Mouse (Mus musculus) midbrain, embryonic 12.5 days (tissue): ENCODE data around the gene Coro2b. TPM values are rescaled to one million over a fixed set of nuclear protein-coding genes. Genes with fewer than 3 reads are reported as not detected.

Experiments
- ATAC-seq: fragments of 200-750 bp; cut with Nextera tagmentation; 2 replicates; pipeline ENCODE4 v1.8.0; 2017; ENCODE audit warnings: low read depth, moderate TSS enrichment, moderate library complexity; ENCODE audit not compliant: low FRiP score
- H3K27ac ChIP-seq: fragments of 300-500 bp; sonication (generic); replicated peaks from 2 replicates; pipeline ENCODE4 v1.5.1; 2016; ENCODE audit warnings: mild to moderate bottlenecking
- H3K27me3 ChIP-seq: fragments of 300-500 bp; sonication (generic); 2 replicates; pipeline ENCODE4 v1.6.1; 2016; ENCODE audit warnings: mild to moderate bottlenecking
- H3K36me3 ChIP-seq: fragments of 300-500 bp; sonication (generic); 2 replicates; pipeline ENCODE4 v1.6.1; 2016
- H3K4me1 ChIP-seq: fragments of 300-500 bp; sonication (generic); 2 replicates; pipeline ENCODE4 v1.6.1; 2016
- H3K4me2 ChIP-seq: fragments of 300-500 bp; sonication (generic); replicated peaks from 2 replicates; pipeline ENCODE4 v1.6.1; 2016; ENCODE audit warnings: mild to moderate bottlenecking, moderate library complexity
- H3K4me3 ChIP-seq: fragments of 300-500 bp; sonication (generic); 2 replicates; pipeline ENCODE4 v1.5.1; 2016; ENCODE audit warnings: mild to moderate bottlenecking
- H3K9ac ChIP-seq: fragments of 300-500 bp; sonication (generic); replicated peaks from 2 replicates; pipeline ENCODE4 v1.6.1; 2016; ENCODE audit warnings: mild to moderate bottlenecking, moderate library complexity
- H3K9me3 ChIP-seq: fragments of 300-500 bp; sonication (generic); 2 replicates; pipeline ENCODE4 v1.6.1; 2016; ENCODE audit warnings: mild to moderate bottlenecking
- WGBS: fragments of 180-500 bp; shearing (Covaris S2); methylation state at CpG from one replicate; pipeline ENCODE4 v1.1.7; 2016; 5-methylcytosine and 5-hydroxymethylcytosine counted together
- polyA plus RNA-seq: library from polyadenylated mRNA; unstranded; fragments of >200 nt; fragmentation: Nextera tagmentation; extraction: Ambion mirVana; gene quantifications from 2 replicates; pipeline ENCODE4 v1.2.1, GENCODE M21; 2016

Gene Coro2b
- 28.9 and 34.0 TPM in 2 replicates for polyA plus RNA-seq

GRCm38 (mm10) chr9:62536655-62537631 is at the start of gene Coro2b:
Gene Coro2b, minus strand, starts transcription at chr9:62537044.
- peak; percentile 55 for ATAC-seq
- peaks cover 78% of the 10 kb centered on the region for H3K4me1 ChIP-seq
- peaks cover 27% of the 10 kb centered on the region for H3K27me3 ChIP-seq
- H3K27ac ChIP-seq, result peak within 1 kb of the TSS; percentile 91
- no peaks in the 10 kb centered on the region for H3K36me3 ChIP-seq
- WGBS, result 1% methylated on average over 68 of the region's 74 CpGs
- peak within 1 kb of the TSS; percentile 86 for H3K9ac ChIP-seq
- peak within 1 kb of the TSS; percentile 74 for H3K4me3 ChIP-seq
- peak within 1 kb of the TSS; percentile 73 for H3K4me2 ChIP-seq
- H3K9me3 ChIP-seq, result no peaks in the 10 kb centered on the region

- Histone ChIP-seq H3K9me3 (peaks cover 3% of the 10 kb centered on the region; the same call in 1 of the 2 replicates), H3K27me3 (no peaks in the 10 kb centered on the region), H3K4me3 (no peak overlapping the region), H3K4me1 (no peaks in the 10 kb centered on the region), H3K36me3 (no peaks in the 10 kb centered on the region), H3K9ac (no peak overlapping the region), H3K27ac (no peak overlapping the region), H3K4me2 (no peak overlapping the region)
- no peak for ATAC-seq
- 36% methylated on average over 1 of the region's 1 CpGs for WGBS
Measured at GRCm38 (mm10) chr9:62577558-62577957, 40.7 kb upstream of the Coro2b start.

GRCm38 (mm10) chr9:62569121-62569520 is 32.3 kb upstream of the Coro2b start:
- H3K27ac ChIP-seq, result no peak overlapping the region
- no peak overlapping the region for H3K4me3 ChIP-seq
- no peak overlapping the region for H3K9ac ChIP-seq
- no peaks in the 10 kb centered on the region for H3K27me3 ChIP-seq
- ATAC-seq, result no peak
- peaks cover 6% of the 10 kb centered on the region; the same call in 1 of the 2 replicates for H3K9me3 ChIP-seq
- no peaks in the 10 kb centered on the region for H3K36me3 ChIP-seq
- no peaks in the 10 kb centered on the region for H3K4me1 ChIP-seq
- no peak overlapping the region for H3K4me2 ChIP-seq
- WGBS, result 85% methylated on average over 6 of the region's 6 CpGs

GRCm38 (mm10) chr9:62567818-62568217 is 31.0 kb upstream of the Coro2b start:
- 87% methylated on average over 1 of the region's 1 CpGs for WGBS
- ATAC-seq, result no peak
- H3K4me1 ChIP-seq, result no peaks in the 10 kb centered on the region

GRCm38 (mm10) chr9:62562236-62562635 is 25.4 kb upstream of the Coro2b start:
- Histone ChIP-seq H3K36me3 (no peaks in the 10 kb centered on the region), H3K27me3 (no peaks in the 10 kb centered on the region), H3K4me3 (no peak overlapping the region), H3K4me2 (no peak overlapping the region), H3K9ac (no peak overlapping the region), H3K27ac (no peak overlapping the region), H3K9me3 (0 out of 2 replicates have a peak, but pooled peaks cover 3% of the 10 kb centered on the region), H3K4me1 (no peaks in the 10 kb centered on the region)
- WGBS, result 91% methylated on average over 6 of the region's 6 CpGs
- no peak for ATAC-seq

More at GRCm38 (mm10) chr9:62567818-62568217, 31.0 kb upstream of the Coro2b start:
- no peaks in the 10 kb centered on the region for H3K27me3 ChIP-seq
- H3K27ac ChIP-seq, result no peak overlapping the region
- no peaks in the 10 kb centered on the region for H3K36me3 ChIP-seq
- H3K9me3 ChIP-seq, result peaks cover 4% of the 10 kb centered on the region; the same call in 1 of the 2 replicates
- H3K4me2 ChIP-seq, result no peak overlapping the region
- no peak overlapping the region for H3K9ac ChIP-seq
- no peak overlapping the region for H3K4me3 ChIP-seq

GRCm38 (mm10) chr9:62560432-62560831 is 23.6 kb upstream of the Coro2b start:
- Histone ChIP-seq H3K9me3 (0 out of 2 replicates have a peak, but pooled peaks cover 3% of the 10 kb centered on the region), H3K36me3 (no peaks in the 10 kb centered on the region), H3K9ac (no peak overlapping the region), H3K4me2 (no peak overlapping the region), H3K4me3 (no peak overlapping the region), H3K27ac (no peak overlapping the region), H3K27me3 (no peaks in the 10 kb centered on the region), H3K4me1 (peaks cover under 1% of the 10 kb centered on the region; the same call in 1 of the 2 replicates)
- WGBS, result 89% methylated on average over 4 of the region's 4 CpGs
- no peak for ATAC-seq

GRCm38 (mm10) chr9:62560006-62560405 is 23.2 kb upstream of the Coro2b start:
- Histone ChIP-seq H3K36me3 (no peaks in the 10 kb centered on the region), H3K4me3 (no peak overlapping the region), H3K4me1 (peaks cover 4% of the 10 kb centered on the region), H3K27ac (no peak overlapping the region), H3K4me2 (no peak overlapping the region), H3K9me3 (no peaks in the 10 kb centered on the region), H3K9ac (no peak overlapping the region), H3K27me3 (no peaks in the 10 kb centered on the region)
- no peak for ATAC-seq
- WGBS, result 70% methylated on average over 5 of the region's 5 CpGs

- 83% methylated on average over 3 of the region's 3 CpGs for WGBS
- no peak for ATAC-seq
- H3K4me1 ChIP-seq, result peaks cover 10% of the 10 kb centered on the region
Measured at GRCm38 (mm10) chr9:62559446-62559845, 22.6 kb upstream of the Coro2b start.

GRCm38 (mm10) chr9:62558058-62558457 is 21.2 kb upstream of the Coro2b start:
- no peaks in the 10 kb centered on the region for H3K36me3 ChIP-seq
- no peak overlapping the region for H3K4me3 ChIP-seq
- H3K27ac ChIP-seq, result no peak overlapping the region
- no peaks in the 10 kb centered on the region for H3K9me3 ChIP-seq
- no peak for ATAC-seq
- peaks cover 20% of the 10 kb centered on the region for H3K4me1 ChIP-seq
- H3K27me3 ChIP-seq, result no peaks in the 10 kb centered on the region
- no peak overlapping the region for H3K9ac ChIP-seq
- no peak overlapping the region for H3K4me2 ChIP-seq
- 93% methylated on average over 8 of the region's 8 CpGs for WGBS

More at GRCm38 (mm10) chr9:62559446-62559845, 22.6 kb upstream of the Coro2b start:
- no peak overlapping the region for H3K9ac ChIP-seq
- no peaks in the 10 kb centered on the region for H3K27me3 ChIP-seq
- H3K4me2 ChIP-seq, result no peak overlapping the region
- no peak overlapping the region for H3K27ac ChIP-seq
- H3K36me3 ChIP-seq, result no peaks in the 10 kb centered on the region
- no peak overlapping the region for H3K4me3 ChIP-seq
- H3K9me3 ChIP-seq, result no peaks in the 10 kb centered on the region

- peaks cover 20% of the 10 kb centered on the region for H3K4me1 ChIP-seq
- H3K9ac ChIP-seq, result no peak overlapping the region
- H3K36me3 ChIP-seq, result no peaks in the 10 kb centered on the region
- H3K27me3 ChIP-seq, result 0 out of 2 replicates have a peak, but pooled peaks cover 2% of the 10 kb centered on the region
- H3K4me3 ChIP-seq, result no peak overlapping the region
- H3K9me3 ChIP-seq, result no peaks in the 10 kb centered on the region
- 99% methylated on average over 6 of the region's 6 CpGs for WGBS
- no peak overlapping the region for H3K4me2 ChIP-seq
- H3K27ac ChIP-seq, result no peak overlapping the region
- no peak for ATAC-seq
Measured at GRCm38 (mm10) chr9:62556748-62557147, 19.9 kb upstream of the Coro2b start.

GRCm38 (mm10) chr9:62555258-62555856 is 18.5 kb upstream of the Coro2b start:
- Histone ChIP-seq H3K4me2 (no peak overlapping the region), H3K36me3 (no peaks in the 10 kb centered on the region), H3K27me3 (0 out of 2 replicates have a peak, but pooled peaks cover 2% of the 10 kb centered on the region), H3K4me3 (no peak overlapping the region), H3K9ac (no peak overlapping the region), H3K9me3 (no peaks in the 10 kb centered on the region), H3K27ac (peak overlapping the region; percentile 58), H3K4me1 (peaks cover 20% of the 10 kb centered on the region)
- WGBS, result 69% methylated on average over 5 of the region's 5 CpGs
- no peak for ATAC-seq

GRCm38 (mm10) chr9:62554606-62555005 is 17.8 kb upstream of the Coro2b start:
- H3K27me3 ChIP-seq, result 0 out of 2 replicates have a peak, but pooled peaks cover 2% of the 10 kb centered on the region
- no peak overlapping the region for H3K4me3 ChIP-seq
- H3K9me3 ChIP-seq, result no peaks in the 10 kb centered on the region
- H3K36me3 ChIP-seq, result no peaks in the 10 kb centered on the region
- peak overlapping the region; percentile 58 for H3K27ac ChIP-seq
- no peak overlapping the region for H3K4me2 ChIP-seq
- peaks cover 20% of the 10 kb centered on the region for H3K4me1 ChIP-seq
- WGBS, result 41% methylated on average over 3 of the region's 3 CpGs
- peak; percentile 90 for ATAC-seq
- no peak overlapping the region for H3K9ac ChIP-seq
